Mouse (Mus musculus) frontal cortex, adult 2 months (tissue): ENCODE results near the gene Rbfox2. TPM values are rescaled to one million over a fixed set of nuclear protein-coding genes. Genes with fewer than 3 reads are reported as not detected.

Source experiments
- DNase-seq, 2 experiments: peaks; one replicate each; pipeline ENCODE4 v3.0.0; 2022; ENCODE audit warnings: low spot score in 1 of 2; ENCODE audit errors: extremely low spot score in 1 of 2
- polyA plus RNA-seq: library from polyadenylated mRNA; depleted of rRNA; stranded (reverse); fragments of >200 nt; gene quantifications from 2 replicates; pipeline ENCODE4 v1.2.3, GENCODE M21; 2012

Gene Rbfox2
- polyA plus RNA-seq, 1 experiment: 212 TPM

DNA sequence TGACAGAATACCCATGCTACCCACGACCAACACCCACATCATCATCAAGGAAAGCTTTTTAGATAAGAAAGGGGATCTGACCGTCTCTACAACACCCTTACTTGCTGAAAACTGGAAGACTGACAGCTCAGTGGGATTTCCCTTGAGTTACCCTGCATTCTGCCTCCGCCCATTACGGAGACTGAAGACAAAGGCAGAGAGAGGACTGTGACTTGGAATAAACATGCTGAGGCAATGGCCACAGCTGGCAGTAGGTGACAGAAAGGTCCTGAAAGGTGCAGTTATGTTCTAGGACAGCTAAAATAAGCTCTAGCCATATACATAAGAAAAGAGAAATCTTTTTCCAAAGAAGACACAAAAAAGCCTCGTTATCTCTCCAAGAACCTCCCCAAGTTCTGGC, 99.8 kb downstream of the Rbfox2 start:
- no peak for DNase-seq

DNA sequence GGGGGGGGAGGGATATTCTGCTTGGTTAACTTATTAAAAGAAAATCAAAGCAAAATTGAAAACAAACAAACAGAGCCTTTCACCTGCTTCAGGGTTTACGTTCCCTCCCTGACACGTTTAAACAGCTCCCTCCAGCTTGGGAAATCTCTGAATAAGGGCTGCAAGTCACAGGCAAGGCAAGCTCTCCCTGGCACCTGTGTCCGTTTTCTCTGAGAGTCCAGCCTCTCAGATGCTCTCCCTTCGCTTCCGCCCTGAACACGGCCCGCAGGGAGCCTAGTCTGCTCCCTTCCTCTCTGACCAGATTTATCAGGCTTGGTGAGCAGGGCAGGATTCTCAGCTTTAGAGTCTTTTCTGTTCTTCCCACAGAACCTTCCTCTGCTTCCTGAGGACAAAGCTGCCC, 101.9 kb downstream of the Rbfox2 start:
- DNase-seq: no peak

DNA sequence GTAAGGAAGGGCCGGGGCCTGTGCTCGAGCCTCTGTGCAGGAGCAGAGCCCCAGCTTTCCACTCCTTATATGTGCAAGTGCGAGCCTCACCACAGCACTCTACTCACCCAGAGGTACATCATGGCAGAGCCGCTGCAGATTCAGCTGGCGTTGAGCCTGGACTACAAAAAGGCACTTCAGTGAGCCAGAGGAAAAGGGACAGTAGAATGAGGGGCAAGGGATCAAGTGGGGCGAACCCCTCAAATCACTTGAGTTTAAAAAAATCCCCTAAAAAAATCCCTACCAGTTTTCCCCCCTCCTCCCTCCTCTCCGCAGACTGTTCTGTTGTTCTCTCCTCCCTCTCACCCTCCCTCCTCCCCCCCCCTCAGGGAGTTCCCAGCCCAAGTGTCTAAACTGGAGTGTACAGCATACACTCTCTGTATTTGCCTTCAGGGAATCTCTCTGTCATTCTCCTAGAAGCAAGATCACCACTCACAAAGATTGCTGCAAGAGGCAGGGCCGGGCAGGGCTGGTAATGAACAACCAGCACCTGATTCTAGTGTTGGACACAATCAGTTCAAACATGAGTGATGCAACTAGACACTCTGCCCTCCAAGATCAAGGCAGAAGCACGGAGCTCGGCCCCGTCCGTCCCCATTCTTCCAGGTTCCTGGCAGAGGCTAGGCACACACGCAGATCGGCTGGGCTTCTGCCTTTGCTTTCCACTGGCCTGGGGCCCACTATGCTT, 103.4 kb downstream of the Rbfox2 start:
- DNase-seq: no peak

DNA sequence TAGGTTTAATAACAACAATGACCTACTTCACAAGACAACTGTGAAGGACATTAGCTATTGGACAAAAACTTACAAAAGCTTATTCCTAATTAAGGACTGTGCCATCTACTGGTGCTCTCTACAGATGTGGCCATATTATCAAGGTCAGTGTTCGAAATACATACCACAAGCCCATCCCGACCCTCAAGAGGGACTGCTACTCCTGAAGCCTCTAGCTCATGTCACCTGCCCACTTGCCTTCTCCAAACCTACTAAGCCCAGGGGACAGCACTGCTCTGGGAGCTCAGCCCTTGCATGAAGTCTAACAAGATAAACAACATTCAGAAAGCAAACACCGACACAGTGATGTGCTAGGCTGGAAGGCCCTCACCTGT, 103.9 kb downstream of the Rbfox2 start:
- no peak for DNase-seq

DNA sequence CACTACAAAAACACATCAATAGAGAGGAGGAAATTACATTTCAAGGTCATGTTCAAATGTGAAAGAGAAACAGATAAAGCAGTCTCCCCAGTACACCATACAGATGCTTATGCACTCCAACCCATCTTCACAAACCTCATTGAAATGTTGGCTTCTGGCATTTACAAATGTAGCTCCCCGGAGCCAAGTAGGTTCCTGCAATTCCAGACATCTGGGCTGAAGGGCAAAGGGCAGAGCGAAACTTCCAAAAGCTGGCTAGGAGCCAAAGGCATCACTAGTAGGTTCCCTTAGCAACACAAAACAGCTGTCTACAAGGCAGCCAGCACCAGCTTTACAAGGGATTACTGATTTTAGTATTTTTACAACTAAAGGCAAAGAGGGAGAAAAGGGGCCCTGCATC, 104.6 kb downstream of the Rbfox2 start:
- DNase-seq: no peak

DNA sequence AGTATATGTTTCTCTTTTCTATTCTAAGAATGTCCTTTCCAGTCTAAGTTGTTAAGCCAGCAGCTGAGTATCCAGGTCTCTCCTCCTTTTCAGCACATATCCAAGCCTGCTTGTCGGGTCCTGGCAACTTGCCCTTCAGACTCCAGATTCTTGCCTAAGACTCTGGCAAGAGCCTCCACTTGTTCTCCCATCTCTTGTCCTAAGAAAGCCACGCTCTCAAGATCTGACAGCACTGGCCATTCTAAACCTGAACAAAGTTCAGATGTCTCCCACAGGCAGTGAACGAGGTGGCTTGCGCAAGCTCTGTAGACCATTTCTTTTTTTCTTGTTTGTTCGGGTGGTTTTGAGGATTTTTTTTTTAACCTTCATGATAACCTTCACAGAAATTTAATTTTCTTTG, 110.0 kb downstream of the Rbfox2 start:
- peak in 1 of 2 experiments; percentile 57 for DNase-seq

DNA sequence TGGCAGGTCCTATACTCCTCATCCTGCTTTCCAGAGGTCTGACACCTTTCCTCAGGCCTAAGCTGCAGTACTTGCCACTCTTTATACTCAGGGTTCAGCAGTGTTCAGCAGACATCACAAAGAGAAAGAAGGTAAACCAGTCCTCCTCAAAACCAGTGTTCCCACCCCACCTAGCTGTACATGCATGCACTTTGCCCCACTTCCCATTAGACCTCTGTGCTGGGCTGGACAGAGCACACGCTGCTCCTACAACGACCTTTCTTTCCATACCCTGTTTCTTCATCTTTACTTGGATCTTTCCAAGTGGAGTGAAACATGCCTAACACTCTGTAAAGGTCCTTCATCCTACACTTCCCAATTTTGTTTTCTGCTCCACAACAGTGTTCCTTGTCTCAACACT, 110.8 kb downstream of the Rbfox2 start:
- no peak for DNase-seq

DNA sequence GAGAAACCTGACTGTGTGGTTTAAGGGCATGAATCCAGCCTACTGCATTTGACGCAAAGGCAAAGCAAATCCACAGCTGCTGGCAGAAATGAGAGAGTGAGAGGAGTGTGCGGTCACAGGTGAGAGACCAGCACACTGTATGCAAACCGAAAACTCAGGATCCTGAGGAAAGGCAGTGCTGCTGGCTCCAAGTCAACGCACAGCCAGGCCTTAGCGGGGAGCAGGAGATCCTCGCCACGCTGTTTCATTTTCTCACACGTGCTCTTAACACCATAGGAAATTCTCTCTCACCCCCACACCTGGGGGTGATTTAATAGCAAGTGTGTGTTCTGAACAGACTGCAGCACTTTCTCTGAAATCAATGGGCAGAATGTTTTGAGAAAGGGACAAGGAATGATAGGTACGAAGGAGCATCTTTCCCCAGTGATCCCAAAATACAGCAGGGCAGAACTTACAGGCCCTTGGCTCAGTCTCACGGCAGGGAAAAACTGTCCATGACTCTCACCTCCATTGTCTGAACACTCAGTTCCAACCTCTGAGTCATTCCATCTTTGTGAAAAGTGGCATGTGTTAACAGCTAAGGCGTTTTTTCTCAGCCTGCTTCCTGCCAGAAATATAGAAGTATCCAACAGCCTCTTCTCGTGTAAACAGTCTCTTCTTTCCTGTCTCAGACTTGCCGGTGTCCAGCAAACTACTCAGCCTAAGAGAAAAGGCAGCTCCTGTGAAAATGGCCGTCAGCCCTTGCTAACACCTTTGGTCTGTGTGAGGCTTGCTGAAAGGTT, 114.5 kb downstream of the Rbfox2 start:
- peak in 1 of 2 experiments; percentile 64 for DNase-seq

DNA sequence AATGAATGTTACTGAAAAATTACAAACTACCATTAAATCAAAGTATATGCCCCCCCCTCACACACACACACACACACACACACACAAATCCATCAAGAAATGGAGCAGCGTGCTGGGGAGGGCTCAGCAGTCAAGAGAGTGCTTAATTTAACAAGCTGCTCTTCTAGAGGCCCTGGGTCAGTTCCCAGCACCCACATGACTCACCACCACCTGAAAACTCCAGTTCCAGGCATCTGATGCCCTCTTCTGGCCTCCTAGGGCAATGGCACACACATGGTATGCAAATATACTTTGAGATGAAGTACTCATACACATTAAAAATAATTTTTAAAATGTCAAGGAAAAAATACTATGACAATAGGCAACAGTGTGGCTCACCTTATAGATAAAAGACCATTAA, 120.7 kb downstream of the Rbfox2 start:
- DNase-seq: no peak

DNA sequence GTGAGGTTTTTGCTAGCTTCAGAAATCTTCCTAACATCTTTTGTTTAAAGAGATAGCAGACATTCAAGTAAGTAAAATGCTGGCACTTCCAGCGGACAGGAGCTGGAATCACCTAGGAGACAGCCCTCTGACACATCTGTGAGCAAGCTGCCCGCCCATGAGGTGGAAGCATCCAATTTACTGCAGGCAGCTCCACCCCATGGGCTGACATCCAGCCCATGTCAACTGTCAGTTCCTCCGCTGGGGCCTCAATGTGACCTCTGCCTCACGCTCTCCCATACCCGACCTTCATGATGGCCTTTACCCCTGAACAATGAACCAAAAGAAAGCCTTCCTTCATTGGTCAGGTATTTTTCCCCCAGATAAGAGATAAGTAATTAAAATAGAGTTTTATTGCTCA, 121.2 kb downstream of the Rbfox2 start:
- DNase-seq: no peak

DNA sequence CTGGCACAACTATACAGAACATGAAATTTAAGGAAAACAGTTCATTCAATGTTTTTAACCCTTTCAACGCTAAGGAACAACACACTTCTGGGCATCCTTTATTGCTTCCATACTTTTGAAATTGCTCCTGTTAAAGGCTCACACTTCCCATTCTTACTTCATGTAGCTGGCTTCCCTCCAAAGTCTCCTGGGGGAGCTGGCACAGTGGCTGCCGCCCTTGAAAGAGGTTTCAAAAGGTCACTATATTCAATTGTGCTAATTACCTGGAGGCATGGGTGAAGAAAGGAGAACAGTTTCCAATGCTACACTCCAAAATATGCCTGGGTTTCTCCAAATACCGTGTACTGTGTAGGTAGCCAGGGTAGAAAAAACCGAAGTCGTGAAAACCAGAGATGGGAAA, 124.0 kb downstream of the Rbfox2 start:
- no peak for DNase-seq

DNA sequence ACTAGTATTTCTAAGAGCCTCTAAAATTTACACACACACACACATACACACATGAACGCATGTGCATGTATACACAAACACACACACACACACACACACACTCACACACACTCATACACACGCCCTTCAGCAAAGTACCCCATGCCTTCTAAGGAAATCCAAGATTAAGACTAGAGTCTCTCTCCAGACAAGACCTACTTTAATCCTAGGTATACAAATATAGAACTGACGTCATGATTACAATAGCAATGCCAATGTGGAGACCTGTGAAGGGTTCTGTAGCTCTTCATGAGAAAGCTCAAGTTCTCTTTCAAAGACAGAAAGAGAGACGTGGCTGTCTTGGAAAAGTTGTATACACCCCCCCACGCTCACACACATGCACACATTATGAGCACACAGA, 132.8 kb downstream of the Rbfox2 start:
- DNase-seq: no peak

DNA sequence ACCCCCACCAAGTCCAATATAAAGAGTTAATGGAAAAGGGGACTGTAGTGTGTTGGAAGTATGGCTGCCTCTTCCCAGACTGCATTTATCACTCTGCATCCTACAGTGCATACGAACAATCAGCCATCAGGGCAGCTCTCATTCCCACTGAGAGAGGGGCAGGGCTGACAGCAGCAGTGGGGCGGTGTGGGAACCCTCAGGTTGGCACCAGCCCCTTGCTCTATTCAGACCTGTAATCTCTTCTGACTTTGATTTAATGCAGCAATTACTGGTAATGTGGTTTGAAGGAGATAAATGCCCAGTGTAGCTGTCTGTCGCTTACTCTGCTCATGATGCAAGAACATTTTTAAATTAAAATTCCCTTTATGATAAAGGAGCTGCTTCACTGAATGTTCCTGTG, 134.4 kb downstream of the Rbfox2 start:
- DNase-seq: no peak

DNA sequence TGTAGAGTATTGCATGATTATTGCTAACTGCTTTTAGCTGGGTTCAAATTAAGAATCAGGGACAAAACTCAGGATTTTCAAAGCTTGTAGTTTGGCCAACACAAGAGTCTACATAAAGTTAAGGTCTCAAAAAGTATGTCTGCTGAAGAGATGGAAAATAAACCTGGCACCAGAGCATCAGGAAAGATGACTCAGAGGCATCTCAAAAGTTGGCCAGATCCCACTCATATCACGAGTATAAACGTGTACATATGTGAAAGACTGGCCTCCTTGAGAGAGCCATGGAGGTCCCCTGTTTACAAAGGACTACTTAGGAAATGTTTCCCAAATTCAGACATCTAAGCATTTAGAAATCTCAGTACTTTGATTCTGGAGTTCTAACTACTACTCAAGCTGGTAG, 138.0 kb downstream of the Rbfox2 start:
- no peak for DNase-seq

DNA sequence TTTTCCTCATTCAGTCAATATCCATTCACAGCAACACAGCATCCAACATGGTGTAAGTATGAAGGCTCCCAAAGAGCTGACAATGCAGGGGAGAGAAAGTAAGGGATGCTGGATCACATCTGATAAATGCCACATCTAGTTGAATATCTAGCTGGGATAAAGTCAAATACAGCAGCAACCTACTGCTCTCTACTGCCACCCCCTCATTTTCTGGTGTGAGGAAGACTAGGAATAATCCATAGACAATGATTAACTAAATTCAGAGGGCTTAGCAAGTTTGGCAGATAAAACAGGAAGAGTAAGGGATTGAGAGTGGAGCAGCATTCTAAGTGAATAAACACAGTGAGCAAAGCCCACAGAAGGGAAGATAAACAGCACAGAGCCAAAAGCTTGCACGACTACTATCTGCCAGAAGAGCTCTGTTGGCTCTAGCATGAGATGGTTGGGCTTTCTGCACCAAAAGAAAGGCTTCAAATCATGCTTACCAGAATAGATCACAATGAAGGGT, 140.5 kb downstream of the Rbfox2 start:
- no peak for DNase-seq

DNA sequence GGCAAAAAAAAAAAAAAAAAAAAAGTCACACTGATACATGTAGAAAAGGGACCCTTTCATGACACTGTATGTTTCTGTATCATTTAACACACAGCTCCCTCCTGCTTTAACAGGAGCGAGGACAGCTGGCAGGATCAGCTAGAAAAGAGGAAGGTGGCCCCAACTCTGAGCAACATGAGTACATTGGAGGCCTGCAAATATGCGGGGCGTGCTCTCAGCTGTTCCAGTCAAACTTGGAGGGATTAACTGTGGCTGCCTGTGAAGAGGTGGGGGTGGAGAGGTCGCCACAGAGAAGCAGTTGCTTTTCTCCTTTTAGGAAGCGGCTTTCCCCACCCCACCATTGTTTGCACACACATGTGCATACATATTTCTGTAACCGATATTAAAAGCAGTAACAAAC, 143.5 kb downstream of the Rbfox2 start:
- no peak for DNase-seq

DNA sequence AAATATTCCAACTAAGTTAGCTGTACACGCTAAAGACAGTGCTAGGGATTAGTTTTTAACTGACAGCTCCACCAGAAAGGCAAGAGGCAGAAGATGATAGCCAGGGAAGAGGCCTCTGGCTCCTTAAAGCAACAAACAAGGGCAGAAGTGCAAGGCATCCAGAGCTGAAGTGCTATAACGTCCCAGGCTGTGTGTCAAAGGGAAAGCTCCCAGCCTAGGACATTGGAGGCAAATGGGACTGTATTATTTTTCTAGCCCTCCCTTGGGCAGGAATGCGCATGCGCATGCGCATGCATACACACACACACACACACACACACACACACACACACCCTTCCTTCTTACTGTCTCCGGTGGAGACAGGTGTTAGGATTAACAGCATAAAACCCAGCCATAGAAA, 143.9 kb downstream of the Rbfox2 start:
- DNase-seq: no peak

DNA sequence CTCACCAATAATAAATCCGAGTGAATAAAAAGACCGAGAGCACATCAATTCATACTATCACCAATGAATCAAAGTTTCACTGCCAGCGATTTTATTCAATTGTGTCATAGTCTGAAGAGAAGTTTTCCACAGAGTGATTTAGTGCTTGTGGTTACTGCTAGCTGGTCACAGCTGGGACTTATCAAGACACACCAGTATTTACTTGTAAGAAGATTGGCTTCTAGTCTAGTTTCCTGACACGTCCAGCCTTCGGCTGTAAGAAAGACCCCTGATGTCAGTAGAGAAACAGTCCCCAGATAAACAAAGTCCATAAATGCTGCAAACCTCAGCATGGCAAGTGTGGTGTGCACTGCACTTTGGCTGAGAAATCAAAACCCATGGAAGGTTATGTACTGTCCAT, 145.4 kb downstream of the Rbfox2 start:
- no peak for DNase-seq

DNA sequence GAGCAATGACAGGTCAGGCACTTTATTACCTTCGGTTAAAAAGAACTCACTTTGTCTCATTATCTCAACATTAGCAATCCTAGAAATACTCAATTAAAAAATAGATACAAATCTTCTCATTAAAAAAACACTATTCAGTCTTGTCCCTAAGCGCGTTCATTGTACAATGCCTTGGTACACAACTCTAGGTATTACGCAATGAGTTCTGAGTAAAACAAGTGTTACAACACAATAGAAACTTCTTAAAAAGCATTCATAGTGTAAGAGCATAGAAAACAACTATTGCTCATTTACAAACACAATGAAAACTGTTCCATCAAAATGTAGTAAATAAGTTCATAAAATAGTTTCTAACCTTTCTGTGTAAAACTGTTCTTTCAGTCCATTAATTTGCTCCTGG, 146.0 kb downstream of the Rbfox2 start:
- no peak for DNase-seq

DNA sequence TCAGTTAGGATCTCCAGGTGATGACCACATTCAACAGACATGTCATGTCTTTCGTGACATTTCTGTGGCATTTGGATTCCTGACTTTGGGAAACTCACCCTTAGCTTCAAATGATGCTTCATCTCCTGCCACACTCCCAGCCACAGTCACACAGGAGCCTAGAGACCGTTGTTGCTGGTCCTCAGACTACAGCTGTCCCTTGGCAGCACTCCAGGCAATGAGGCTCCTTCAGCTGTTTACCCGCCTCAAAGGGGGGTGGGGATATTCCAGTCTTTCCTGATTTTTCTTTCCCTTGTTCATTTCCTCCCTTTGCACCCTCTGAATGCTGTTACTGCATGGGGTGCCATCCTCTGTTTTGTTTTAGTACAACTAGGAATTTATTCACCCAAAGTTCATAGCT, 150.3 kb downstream of the Rbfox2 start:
- peak in 1 of 2 experiments; percentile 51 for DNase-seq

DNA sequence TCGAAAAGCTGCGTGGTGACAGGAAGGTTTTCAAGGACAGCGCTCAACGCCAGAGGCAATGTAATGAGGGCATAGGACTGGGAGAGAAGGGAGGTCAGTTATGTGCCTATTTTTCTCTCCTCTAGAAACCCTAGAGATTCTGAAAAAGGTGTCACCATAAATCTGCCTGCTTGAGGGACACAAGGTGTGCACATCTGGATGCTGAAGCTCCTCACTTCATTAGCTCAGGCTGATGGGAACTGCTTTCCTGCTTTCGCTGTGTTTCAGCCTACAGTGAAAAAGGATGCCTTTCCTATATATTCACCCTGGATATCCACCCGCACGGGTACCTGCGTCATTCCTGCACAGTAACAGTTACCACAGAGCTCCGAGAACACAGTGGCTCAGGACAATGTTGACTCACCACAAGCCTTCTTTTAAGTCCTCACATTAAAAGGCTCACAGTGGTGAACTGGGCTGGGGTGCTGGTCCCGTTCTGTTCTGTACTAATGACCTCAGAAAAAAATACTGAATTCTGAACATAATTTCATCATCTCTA, 152.5 kb downstream of the Rbfox2 start:
- no peak for DNase-seq

DNA sequence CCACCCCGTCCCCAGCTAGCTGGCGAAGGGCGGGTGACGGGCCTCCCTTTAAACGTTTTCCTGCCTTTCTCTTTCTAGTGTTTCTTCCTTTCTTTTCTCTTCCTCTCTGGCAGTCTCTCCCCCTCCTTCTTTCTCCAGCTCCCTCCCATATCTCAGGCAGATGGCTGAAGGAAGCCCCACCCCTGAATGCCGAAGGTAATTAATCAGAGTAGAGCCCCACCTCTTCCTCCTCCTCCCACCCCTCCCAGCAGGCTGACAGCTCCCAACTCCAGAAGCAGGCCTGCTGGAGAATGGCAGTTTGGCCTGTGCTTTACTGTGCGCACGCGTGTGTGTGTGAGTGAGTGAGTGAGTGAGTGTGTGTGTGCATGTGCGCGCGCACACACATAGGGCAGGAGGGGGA, 153.2 kb downstream of the Rbfox2 start:
- DNase-seq: peak; percentile 53 to 79
